Mouse (Mus musculus) E14TG2a.4 (cell line): Measurements from ENCODE around the gene Nlrp3.
A peak's percentile ranks its signal among the peaks of the same experiment; 100 is the strongest.

ENCODE experiments used
- H3K27me3 ChIP-seq: 2 replicates; pipeline ENCODE4 v1.6.1; 2014; ENCODE audit warnings: low read length, control low read depth; ENCODE audit not compliant: insufficient read depth
- H3K36me3 ChIP-seq: 2 replicates; pipeline ENCODE4 v1.6.1; 2014; ENCODE audit warnings: low read length, control low read depth; ENCODE audit not compliant: insufficient read depth
- H3K4me1 ChIP-seq: replicated peaks from 2 replicates; pipeline ENCODE4 v1.6.1; 2014; ENCODE audit warnings: low read depth, low read length, control low read depth
- H3K4me3 ChIP-seq: replicated peaks from 2 replicates; pipeline ENCODE4 v1.5.1; 2014; ENCODE audit warnings: mild to moderate bottlenecking, low read length
- H3K9me3 ChIP-seq: 2 replicates; pipeline ENCODE4 v1.6.1; 2014; ENCODE audit warnings: low read length, control low read depth
- CTCF ChIP-seq: conservative IDR thresholded peaks from 2 replicates; pipeline ENCODE4 v1.5.1; 2014; ENCODE audit warnings: low read length
- NANOG ChIP-seq: IDR thresholded peaks from 2 replicates; pipeline ENCODE4 v1.6.1; 2014; ENCODE audit warnings: borderline replicate concordance, low read length, mixed read lengths
- POU5F1 ChIP-seq: IDR thresholded peaks from 2 replicates; pipeline ENCODE4 v1.6.1; 2014; ENCODE audit warnings: low read length, borderline replicate concordance

Gene Nlrp3

GRCm38 (mm10) chr11:59584539-59584938, 43.2 kb downstream of the Nlrp3 start:
- H3K4me3 ChIP-seq: no peak overlapping the region

GRCm38 (mm10) chr11:59589496-59589895, 48.1 kb downstream of the Nlrp3 start:
- Histone ChIP-seq H3K9me3 (no peaks in the 10 kb centered on the region), H3K27me3 (peaks cover 2% of the 10 kb centered on the region), H3K36me3 (no peaks in the 10 kb centered on the region), H3K4me1 (no peaks in the 10 kb centered on the region), H3K4me3 (no peak overlapping the region)
- TF ChIP-seq NANOG (no peak), CTCF (no peak), POU5F1 (no peak)

More at GRCm38 (mm10) chr11:59584539-59584938, 43.2 kb downstream of the Nlrp3 start:
- H3K36me3 ChIP-seq: no peaks in the 10 kb centered on the region
- no peaks in the 10 kb centered on the region for H3K9me3 ChIP-seq
- TF ChIP-seq POU5F1 (no peak), NANOG (no peak), CTCF (no peak)
- no peaks in the 10 kb centered on the region for H3K4me1 ChIP-seq
- peaks cover under 1% of the 10 kb centered on the region for H3K27me3 ChIP-seq

DNA sequence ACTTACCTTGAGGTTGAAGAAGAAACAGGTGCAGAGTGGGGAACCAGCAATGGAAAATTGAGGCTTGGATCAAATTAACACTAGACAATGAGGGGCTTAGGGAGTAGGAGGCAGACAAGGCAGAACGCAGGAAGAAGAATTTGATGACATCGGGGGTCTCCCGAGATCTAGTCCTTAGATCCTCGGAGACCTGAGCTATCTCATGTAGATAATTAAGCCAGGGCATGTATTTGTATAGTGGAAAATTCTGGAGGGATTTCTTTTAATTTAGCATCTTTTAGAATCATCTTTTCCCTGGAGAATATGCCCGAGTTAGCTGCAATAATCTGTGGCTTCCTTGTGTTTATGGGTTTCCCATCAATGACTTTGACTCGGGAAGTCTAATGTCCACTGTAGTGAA, 51.8 kb downstream of the Nlrp3 start, which contains the start of gene Olfr223:
Olfr223 (minus strand) TSS at position 101 of the 400 bp plus-strand sequence.
- Histone ChIP-seq H3K9me3 (no peaks in the 10 kb centered on the region), H3K36me3 (no peaks in the 10 kb centered on the region), H3K27me3 (peaks cover 2% of the 10 kb centered on the region; the same call in 1 of the 2 replicates), H3K4me3 (no peak within 1 kb of the TSS), H3K4me1 (no peaks in the 10 kb centered on the region)
- TF ChIP-seq NANOG: no peak
- no peak for TF ChIP-seq CTCF
- TF ChIP-seq POU5F1: no peak

DNA sequence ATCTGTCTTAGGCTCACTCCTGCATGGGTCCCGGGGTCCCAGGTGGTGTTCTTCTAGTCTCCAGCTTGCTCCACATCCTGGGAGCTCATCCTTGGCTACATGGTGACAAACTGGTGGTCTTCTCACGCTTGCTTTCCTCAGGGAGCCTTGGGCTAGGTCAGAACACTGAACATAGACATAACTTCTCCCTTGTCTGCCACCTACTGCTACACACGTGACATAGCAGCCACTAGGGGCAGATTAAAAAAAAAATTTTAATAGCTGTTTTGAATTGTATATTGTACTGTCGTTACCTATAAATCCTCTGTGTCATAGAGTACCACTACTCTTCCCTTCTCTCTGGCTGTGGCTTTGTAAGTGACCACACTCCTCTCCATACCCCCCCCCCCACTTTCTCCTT, 54.7 kb downstream of the Nlrp3 start:
- Histone ChIP-seq H3K36me3 (no peaks in the 10 kb centered on the region), H3K9me3 (no peaks in the 10 kb centered on the region), H3K27me3 (no peaks in the 10 kb centered on the region), H3K4me3 (no peak overlapping the region), H3K4me1 (no peaks in the 10 kb centered on the region)
- TF ChIP-seq CTCF (peak; percentile 26), NANOG (no peak)

DNA sequence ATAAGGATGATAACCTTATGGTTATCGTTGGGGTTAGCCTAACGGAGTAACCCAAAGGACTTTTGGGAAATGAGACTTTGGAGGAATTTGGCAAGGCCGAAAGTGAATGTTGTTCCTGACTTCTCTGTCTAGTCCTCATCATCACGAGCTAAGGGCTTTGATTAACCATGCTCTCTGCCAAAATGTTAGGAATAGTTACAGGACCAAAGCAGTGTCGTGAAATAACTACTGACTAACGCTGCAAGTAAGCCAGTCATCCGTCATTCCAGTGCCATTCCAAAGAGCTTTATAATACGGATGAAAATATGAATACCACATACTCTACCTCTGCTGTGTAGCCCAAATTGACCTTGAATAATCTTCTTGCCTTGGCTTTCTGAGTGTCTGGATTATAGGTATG, 55.6 kb downstream of the Nlrp3 start:
- no peak for TF ChIP-seq NANOG
- no peak for TF ChIP-seq POU5F1
- no peak for TF ChIP-seq CTCF
- no peaks in the 10 kb centered on the region for H3K9me3 ChIP-seq
- H3K4me1 ChIP-seq: no peaks in the 10 kb centered on the region
- H3K36me3 ChIP-seq: no peaks in the 10 kb centered on the region
- H3K4me3 ChIP-seq: no peak overlapping the region
- H3K27me3 ChIP-seq: no peaks in the 10 kb centered on the region

DNA sequence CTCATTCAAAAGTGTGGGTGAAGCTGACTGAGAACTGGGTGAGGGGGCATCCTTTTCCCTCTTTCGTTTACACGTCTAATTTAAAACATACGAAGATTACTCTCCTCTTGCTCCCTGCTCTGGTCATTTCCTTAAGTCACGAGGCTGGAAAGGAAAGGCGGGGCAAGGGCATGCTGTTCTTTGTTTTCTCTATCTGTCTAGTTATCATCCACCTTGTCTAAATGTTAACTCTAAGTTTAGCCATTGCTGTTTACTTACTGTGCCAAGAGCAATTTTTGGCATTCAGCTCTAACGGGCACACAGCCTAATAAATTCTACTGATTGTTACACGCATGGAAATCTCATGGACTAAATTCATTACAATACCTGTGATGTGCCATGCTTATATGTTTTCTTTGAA, 57.8 kb downstream of the Nlrp3 start:
- Histone ChIP-seq H3K27me3 (no peaks in the 10 kb centered on the region), H3K4me1 (no peaks in the 10 kb centered on the region), H3K36me3 (no peaks in the 10 kb centered on the region), H3K4me3 (no peak overlapping the region), H3K9me3 (no peaks in the 10 kb centered on the region)
- TF ChIP-seq NANOG (no peak), POU5F1 (no peak), CTCF (no peak)

DNA sequence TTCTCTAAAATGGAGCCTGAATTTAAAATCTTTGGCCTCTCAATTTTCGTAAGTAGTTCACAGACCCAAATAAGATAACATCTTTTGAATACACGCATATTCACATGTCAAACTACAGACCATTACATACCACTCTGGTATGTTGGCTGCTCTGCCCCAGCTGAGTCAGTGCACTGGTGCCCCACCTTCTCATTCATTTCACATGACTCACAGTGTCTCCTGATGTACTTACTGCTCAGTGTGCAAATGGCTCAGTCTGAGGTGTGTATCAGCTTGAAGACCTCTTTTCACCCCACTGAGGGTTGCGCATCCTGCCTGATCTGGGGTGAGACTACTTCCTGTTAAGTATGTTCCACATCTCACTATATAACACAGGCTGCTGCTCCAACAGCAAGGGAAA, 59.5 kb downstream of the Nlrp3 start:
- Histone ChIP-seq H3K27me3 (no peaks in the 10 kb centered on the region), H3K36me3 (no peaks in the 10 kb centered on the region), H3K4me1 (no peaks in the 10 kb centered on the region), H3K9me3 (no peaks in the 10 kb centered on the region), H3K4me3 (no peak overlapping the region)
- TF ChIP-seq CTCF (no peak), POU5F1 (no peak), NANOG (no peak)

- no peaks in the 10 kb centered on the region for H3K9me3 ChIP-seq
- no peaks in the 10 kb centered on the region for H3K4me1 ChIP-seq
- TF ChIP-seq CTCF: no peak
- TF ChIP-seq NANOG: no peak
- TF ChIP-seq POU5F1: no peak
- no peaks in the 10 kb centered on the region for H3K27me3 ChIP-seq
- H3K36me3 ChIP-seq: no peaks in the 10 kb centered on the region
- no peak overlapping the region for H3K4me3 ChIP-seq
Measured at GRCm38 (mm10) chr11:59602287-59602686, 60.9 kb downstream of the Nlrp3 start.

GRCm38 (mm10) chr11:59611646-59612045, 70.3 kb downstream of the Nlrp3 start:
- H3K27me3 ChIP-seq: no peaks in the 10 kb centered on the region
- H3K9me3 ChIP-seq: no peaks in the 10 kb centered on the region
- no peaks in the 10 kb centered on the region for H3K36me3 ChIP-seq
- TF ChIP-seq NANOG: no peak
- no peak for TF ChIP-seq POU5F1
- TF ChIP-seq CTCF: no peak
- peaks cover 5% of the 10 kb centered on the region for H3K4me1 ChIP-seq
- no peak overlapping the region for H3K4me3 ChIP-seq
